Mouse (Mus musculus) midbrain, embryonic 11.5 days (tissue): ENCODE measurements around the gene A930018P22Rik. TPM values are rescaled to one million over a fixed set of nuclear protein-coding genes. Genes with fewer than 3 reads are reported as not detected.

Experiments
- ATAC-seq: fragments of 200-750 bp; cut with Nextera tagmentation; 2 replicates; pipeline ENCODE4 v1.8.0; 2017; ENCODE audit warnings: moderate TSS enrichment, moderate library complexity; ENCODE audit not compliant: low FRiP score
- DNase-seq: peaks from one replicate; pipeline ENCODE4 v3.0.0; 2015; ENCODE audit warnings: low spot score; ENCODE audit errors: missing footprints
- H3K27ac ChIP-seq: fragments of 300-500 bp; sonication (generic); 2 replicates; pipeline ENCODE4 v1.5.1; 2014; ENCODE audit warnings: low read depth, low read length
- H3K27me3 ChIP-seq: fragments of 300-500 bp; sonication (generic); 2 replicates; pipeline ENCODE4 v1.6.1; 2014; ENCODE audit warnings: mild to moderate bottlenecking, low read length, moderate library complexity, mixed read lengths; ENCODE audit not compliant: control insufficient read depth, insufficient read depth
- H3K36me3 ChIP-seq: fragments of 300-500 bp; sonication (generic); 2 replicates; pipeline ENCODE4 v1.6.1; 2014; ENCODE audit warnings: mild to moderate bottlenecking, low read length, moderate library complexity, mixed read lengths; ENCODE audit not compliant: control insufficient read depth, insufficient read depth
- H3K4me1 ChIP-seq: fragments of 300-500 bp; sonication (generic); 2 replicates; pipeline ENCODE4 v1.6.1; 2014; ENCODE audit warnings: low read length; ENCODE audit not compliant: control insufficient read depth, insufficient read depth
- H3K4me2 ChIP-seq: fragments of 300-500 bp; sonication (generic); 2 replicates; pipeline ENCODE4 v1.6.1; 2014; ENCODE audit warnings: mild to moderate bottlenecking, moderate library complexity
- H3K4me3 ChIP-seq: fragments of 300-500 bp; sonication (generic); 2 replicates; pipeline ENCODE4 v1.5.1; 2014; ENCODE audit warnings: low read depth, low read length
- H3K9ac ChIP-seq: fragments of 300-500 bp; sonication (generic); 2 replicates; pipeline ENCODE4 v1.6.1; 2014; ENCODE audit warnings: low read length
- H3K9me3 ChIP-seq: fragments of 300-500 bp; sonication (generic); 2 replicates; pipeline ENCODE4 v1.6.1; 2016; ENCODE audit warnings: low read length; ENCODE audit not compliant: control insufficient read depth
- WGBS: fragments of 180-500 bp; shearing (Covaris S2); extraction: QIAGEN DNeasy Blood & Tissue Kit; methylation state at CpG from one replicate; pipeline ENCODE4 v1.1.7; 2014; 5-methylcytosine and 5-hydroxymethylcytosine counted together
- polyA plus RNA-seq: library from polyadenylated mRNA; unstranded; fragments of >200 nt; fragmentation: Nextera tagmentation; extraction: Ambion mirVana; gene quantifications from 2 replicates; pipeline ENCODE4 v1.2.1, GENCODE M21; 2014

Gene A930018P22Rik
- polyA plus RNA-seq, 1 experiment from 2014 or later = 0.16 TPM

- no peaks in the 10 kb centered on the region for H3K4me1 ChIP-seq
- WGBS = 92% methylated on average over 12 of the region's 12 CpGs
Measured at GRCm38 (mm10) chr2:104144004-104144403, 21.4 kb downstream of the A930018P22Rik start.

DNA sequence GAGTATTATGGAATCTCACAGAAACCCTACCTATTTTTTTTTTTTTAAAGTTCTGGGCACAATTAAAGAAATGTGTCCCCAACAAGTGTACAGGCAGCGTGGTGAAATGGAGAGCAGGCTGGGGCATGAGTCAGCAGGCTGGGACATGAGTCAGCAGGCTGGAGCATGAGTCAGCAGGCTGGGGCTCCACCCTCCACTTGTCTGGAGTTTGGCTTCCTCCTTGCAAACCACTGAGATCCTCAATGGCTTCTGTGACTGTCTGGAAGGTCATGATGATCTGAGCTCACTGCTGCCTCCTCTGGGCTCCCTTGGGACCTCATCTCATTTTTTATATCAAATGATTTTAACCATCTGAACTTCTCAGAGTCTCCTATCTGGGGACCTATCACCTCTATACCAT, 23.4 kb downstream of the A930018P22Rik start:
- no peaks in the 10 kb centered on the region for H3K4me1 ChIP-seq
- no peak overlapping the region for H3K4me2 ChIP-seq
- no peaks in the 10 kb centered on the region for H3K36me3 ChIP-seq
- no peak overlapping the region for H3K4me3 ChIP-seq
- H3K27me3 ChIP-seq = no peaks in the 10 kb centered on the region
- H3K27ac ChIP-seq = no peak overlapping the region
- 75% methylated on average over 1 of the region's 1 CpGs for WGBS
- no peaks in the 10 kb centered on the region for H3K9me3 ChIP-seq
- DNase-seq = peak; percentile 47
- H3K9ac ChIP-seq = no peak overlapping the region
- ATAC-seq = no peak

More at GRCm38 (mm10) chr2:104144004-104144403, 21.4 kb downstream of the A930018P22Rik start:
- Histone ChIP-seq H3K27me3 (no peaks in the 10 kb centered on the region), H3K4me3 (no peak overlapping the region), H3K36me3 (no peaks in the 10 kb centered on the region), H3K9ac (no peak overlapping the region), H3K27ac (no peak overlapping the region), H3K4me2 (no peak overlapping the region), H3K9me3 (no peaks in the 10 kb centered on the region)
- DNase-seq (peak; percentile 12), ATAC-seq (no peak)

DNA sequence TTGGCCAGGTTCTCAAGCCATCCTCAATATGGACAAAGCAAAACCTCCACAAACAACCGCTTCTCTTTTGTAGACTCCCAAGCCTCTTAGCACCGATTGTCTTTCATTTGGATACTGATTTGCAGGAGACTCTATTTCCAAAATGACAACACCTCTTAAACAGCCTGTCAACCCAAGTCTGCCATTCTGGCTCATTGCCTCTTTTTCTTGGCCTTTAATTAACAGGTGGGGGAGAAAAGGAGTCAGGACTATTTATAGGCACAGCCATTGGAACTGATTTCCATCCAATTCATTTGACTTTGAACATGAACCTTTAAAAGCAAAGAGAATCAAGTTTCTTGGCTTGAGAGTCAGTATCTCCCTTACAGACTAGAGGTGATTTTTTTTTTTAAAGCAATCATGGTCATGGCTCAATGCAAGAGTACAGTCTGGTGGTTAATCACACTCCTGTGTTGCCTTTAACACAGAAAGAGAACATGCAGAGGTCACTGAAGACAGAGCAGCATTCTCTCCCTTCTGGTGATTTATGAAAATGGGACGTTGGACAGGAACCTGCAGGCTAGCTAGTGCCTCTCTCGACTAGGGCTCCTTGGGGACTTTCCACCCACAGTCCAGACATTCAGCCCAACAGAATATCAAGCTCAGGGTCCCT, 25.5 kb downstream of the A930018P22Rik start:
- Histone ChIP-seq H3K4me1 (no peaks in the 10 kb centered on the region), H3K4me2 (no peak overlapping the region), H3K27me3 (no peaks in the 10 kb centered on the region), H3K4me3 (no peak overlapping the region), H3K9me3 (no peaks in the 10 kb centered on the region), H3K9ac (no peak overlapping the region), H3K27ac (no peak overlapping the region), H3K36me3 (no peaks in the 10 kb centered on the region)
- no peak for ATAC-seq
- WGBS = 79% methylated on average over 4 of the region's 4 CpGs
- peak; percentile 17 for DNase-seq

- no peaks in the 10 kb centered on the region for H3K36me3 ChIP-seq
- no peak overlapping the region for H3K4me2 ChIP-seq
- no peaks in the 10 kb centered on the region for H3K27me3 ChIP-seq
- H3K4me1 ChIP-seq = no peaks in the 10 kb centered on the region
- no peaks in the 10 kb centered on the region for H3K9me3 ChIP-seq
- 85% methylated on average over 6 of the region's 6 CpGs for WGBS
- no peak overlapping the region for H3K4me3 ChIP-seq
- H3K9ac ChIP-seq = no peak overlapping the region
- no peak overlapping the region for H3K27ac ChIP-seq
- no peak for ATAC-seq
- DNase-seq = peak; percentile 59
Measured at GRCm38 (mm10) chr2:104150608-104151397, 28.2 kb downstream of the A930018P22Rik start.

DNA sequence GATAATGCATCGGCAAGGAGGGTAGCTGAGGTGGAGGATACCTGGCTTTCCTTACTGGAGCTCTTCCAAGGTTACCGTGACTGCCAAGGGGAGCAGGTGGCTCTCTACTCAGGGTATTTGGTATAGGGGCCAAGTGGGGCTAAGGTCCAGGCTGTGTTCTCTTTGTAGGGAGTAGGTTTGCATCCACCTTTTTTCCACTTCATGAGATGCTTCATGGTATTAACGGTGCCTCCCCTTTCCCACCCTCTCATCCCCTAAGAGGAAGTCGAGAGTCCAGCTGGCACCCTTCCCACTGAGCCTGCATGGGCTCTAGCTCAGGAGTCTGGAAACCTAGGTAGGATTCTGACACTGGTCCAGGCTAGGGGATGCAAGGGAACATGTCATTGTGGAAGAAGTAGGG, 30.8 kb downstream of the A930018P22Rik start:
- Histone ChIP-seq H3K9ac (no peak overlapping the region), H3K27me3 (no peaks in the 10 kb centered on the region), H3K27ac (no peak overlapping the region), H3K4me1 (no peaks in the 10 kb centered on the region), H3K9me3 (no peaks in the 10 kb centered on the region), H3K4me2 (no peak overlapping the region), H3K36me3 (no peaks in the 10 kb centered on the region), H3K4me3 (no peak overlapping the region)
- WGBS = 92% methylated on average over 4 of the region's 4 CpGs
- no peak for DNase-seq
- ATAC-seq = no peak

DNA sequence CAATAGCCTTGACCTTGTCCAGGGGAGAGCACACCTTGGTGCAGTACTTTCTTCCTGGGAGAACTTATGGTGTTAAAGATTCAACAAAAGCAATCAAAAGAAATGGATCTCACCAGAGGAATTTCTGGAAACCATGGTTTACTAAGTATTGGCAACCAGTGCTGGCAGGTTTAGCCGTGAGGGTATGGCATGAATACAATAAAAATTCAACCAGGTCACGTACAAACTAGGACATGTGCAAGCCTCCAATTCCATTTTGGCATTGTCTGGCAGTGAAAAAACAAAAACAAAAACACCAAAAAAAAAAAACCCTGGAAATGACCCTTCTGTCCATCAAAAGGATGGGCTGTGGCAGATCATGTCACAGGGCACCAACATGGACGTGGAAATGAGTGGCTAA, 31.3 kb downstream of the A930018P22Rik start:
- Histone ChIP-seq H3K27ac (no peak overlapping the region), H3K36me3 (no peaks in the 10 kb centered on the region), H3K9ac (no peak overlapping the region), H3K9me3 (no peaks in the 10 kb centered on the region), H3K27me3 (no peaks in the 10 kb centered on the region), H3K4me1 (no peaks in the 10 kb centered on the region), H3K4me3 (no peak overlapping the region), H3K4me2 (no peak overlapping the region)
- no peak for ATAC-seq
- 88% methylated on average over 3 of the region's 3 CpGs for WGBS
- no peak for DNase-seq

DNA sequence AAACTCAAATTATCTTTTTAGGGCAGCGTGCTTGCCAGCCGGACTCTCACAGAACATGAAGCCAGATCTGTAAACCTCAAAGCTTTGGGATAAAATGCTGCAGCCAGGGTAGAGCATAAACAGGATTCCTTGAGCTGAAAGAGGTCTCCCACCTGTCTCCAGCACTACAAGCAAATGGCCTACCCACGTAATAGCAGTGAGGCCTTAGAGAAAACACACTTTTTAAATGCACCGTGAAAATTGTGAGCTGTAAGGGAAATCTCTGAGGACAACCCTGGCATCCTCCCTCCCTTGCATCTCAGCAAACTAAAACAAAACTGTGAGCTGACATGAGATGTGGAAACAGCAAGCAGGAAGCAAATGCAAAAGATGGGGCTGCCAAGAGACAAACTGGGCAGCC, 35.3 kb downstream of the A930018P22Rik start:
- WGBS = 83% methylated on average over 4 of the region's 4 CpGs
- DNase-seq (peak; percentile 6), ATAC-seq (no peak)
- H3K36me3 ChIP-seq = no peaks in the 10 kb centered on the region
- H3K4me2 ChIP-seq = no peak overlapping the region
- H3K4me3 ChIP-seq = no peak overlapping the region
- H3K9ac ChIP-seq = no peak overlapping the region
- no peaks in the 10 kb centered on the region for H3K4me1 ChIP-seq
- H3K27me3 ChIP-seq = no peaks in the 10 kb centered on the region
- H3K9me3 ChIP-seq = no peaks in the 10 kb centered on the region
- H3K27ac ChIP-seq = no peak overlapping the region

- Histone ChIP-seq H3K27me3 (no peaks in the 10 kb centered on the region), H3K27ac (no peak overlapping the region), H3K4me2 (no peak overlapping the region), H3K36me3 (no peaks in the 10 kb centered on the region), H3K9me3 (no peaks in the 10 kb centered on the region), H3K4me1 (peaks cover 5% of the 10 kb centered on the region; the same call in 1 of the 2 replicates), H3K4me3 (no peak overlapping the region), H3K9ac (no peak overlapping the region)
- ATAC-seq (no peak), DNase-seq (no peak)
- WGBS = 85% methylated on average over 7 of the region's 7 CpGs
Measured at GRCm38 (mm10) chr2:104163418-104163817, 40.8 kb downstream of the A930018P22Rik start.

DNA sequence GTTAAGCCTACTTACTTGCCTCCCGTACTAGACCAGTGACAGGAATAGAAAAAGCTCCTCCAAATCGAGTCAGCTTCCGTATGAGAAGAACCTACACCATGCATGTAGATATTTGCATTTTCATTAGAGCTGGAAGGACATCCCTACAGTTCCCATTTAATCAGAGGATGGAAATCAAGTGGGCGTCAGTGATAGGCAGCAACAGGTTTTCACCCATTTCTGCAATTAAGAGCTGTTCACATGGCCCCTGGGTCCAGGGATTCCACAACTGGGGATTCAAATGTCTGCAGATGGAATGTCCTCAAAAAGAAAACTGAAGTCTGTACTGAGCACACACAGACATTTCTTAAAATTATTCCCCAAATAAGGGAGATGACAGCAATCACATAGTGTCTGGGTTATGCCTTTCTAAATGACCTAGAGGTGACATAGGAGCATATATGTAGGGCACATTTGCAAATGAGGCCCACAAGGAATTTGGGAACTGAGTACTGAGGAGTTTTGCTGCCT, 41.5 kb downstream of the A930018P22Rik start:
- H3K27ac ChIP-seq = no peak overlapping the region
- no peak overlapping the region for H3K4me2 ChIP-seq
- no peaks in the 10 kb centered on the region for H3K36me3 ChIP-seq
- peaks cover 9% of the 10 kb centered on the region; the same call in 1 of the 2 replicates for H3K4me1 ChIP-seq
- 88% methylated on average over 4 of the region's 4 CpGs for WGBS
- ATAC-seq (no peak), DNase-seq (peak; percentile 54)
- H3K9me3 ChIP-seq = no peaks in the 10 kb centered on the region
- H3K9ac ChIP-seq = no peak overlapping the region
- H3K4me3 ChIP-seq = no peak overlapping the region
- no peaks in the 10 kb centered on the region for H3K27me3 ChIP-seq
